ENCODE assay signal across 11 mouse cellular contexts in the genomic region with DNA sequence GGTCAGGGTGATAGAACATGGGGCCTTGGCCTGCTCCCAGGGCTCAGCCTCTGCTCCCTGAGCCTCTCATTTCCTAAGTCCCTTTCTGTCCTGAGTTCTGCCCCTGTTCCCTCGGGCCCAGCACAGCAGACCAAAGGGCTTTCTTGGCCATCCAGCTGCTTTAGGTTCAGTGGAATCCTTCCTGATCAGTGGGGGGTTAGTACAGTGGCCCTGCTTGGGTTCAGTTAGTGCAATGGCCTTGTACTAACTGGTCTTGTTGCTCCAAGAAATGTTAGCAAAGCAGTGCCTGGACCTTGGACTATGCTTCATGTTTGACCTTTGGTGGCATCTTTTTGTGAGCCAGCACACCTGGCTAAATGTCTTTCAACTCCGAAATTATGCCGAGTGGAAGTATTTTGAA.
DNase-seq lines count a peak whose midpoint lies in the region; ATAC-seq lines count a peak whose summit lies in the region.
"Had no signal": no experiment of that assay in that cellular context is flagged by ENCODE, and none has a peak within 500 bp of the region (broad histone marks: within the 10 kb centered on the region; RNA-seq: fewer than 3 reads in every experiment).

No protein-coding gene starts in this region.

- DNase-seq in heart, postnatal 14 days: no peak
- DNase-seq in kidney, postnatal 25 days: peak; percentile 19 to 74
- no peak for DNase-seq in frontal cortex, postnatal 36 days (ENCODE audit: low spot score in 2 of 2)
- DNase-seq: cerebellum, postnatal 14 days; right cerebral cortex, postnatal 25 days; thymus, postnatal 25 days had no signal

- peaks cover 71% of the 10 kb centered on the region for H3K4me1 ChIP-seq in heart, embryonic 15.5 days (replicated peaks)
- H3K4me1 ChIP-seq in brown adipose tissue, adult 24 weeks (ENCODE audit: control insufficient read depth, insufficient read depth, insufficient read length, low read length): peaks cover 20% of the 10 kb centered on the region
- H3K4me1 ChIP-seq in hindbrain, embryonic 12.5 days: peaks cover 47% of the 10 kb centered on the region

- no peaks in the 10 kb centered on the region for H3K27me3 ChIP-seq in heart, embryonic 15.5 days
- H3K27me3 ChIP-seq in hindbrain, embryonic 12.5 days: no peaks in the 10 kb centered on the region
- H3K27me3 ChIP-seq: limb, embryonic 13.5 days had no signal

- no peaks in the 10 kb centered on the region for H3K9me3 ChIP-seq in heart, embryonic 15.5 days (replicated peaks)
- H3K9me3 ChIP-seq in hindbrain, embryonic 12.5 days (replicated peaks): no peaks in the 10 kb centered on the region
- H3K9me3 ChIP-seq: limb, embryonic 13.5 days had no signal

- no peak overlapping the region for H3K4me3 ChIP-seq in heart, embryonic 15.5 days
- H3K4me3 ChIP-seq in brown adipose tissue, adult 24 weeks (ENCODE audit: insufficient read depth, low read depth, low read length): no peak overlapping the region
- no peak overlapping the region for H3K4me3 ChIP-seq in hindbrain, embryonic 12.5 days
- H3K4me3 ChIP-seq: limb, embryonic 13.5 days had no signal

- 54% methylated on average over 3 of the region's 3 CpGs for WGBS in heart, embryonic 15.5 days
- 62% methylated on average over 3 of the region's 3 CpGs for WGBS in hindbrain, embryonic 12.5 days

- H3K4me2 ChIP-seq in heart, embryonic 15.5 days: 0 out of 2 replicates have a peak overlapping the region, but pooled peaks have one; percentile 28
- no peak overlapping the region for H3K4me2 ChIP-seq in hindbrain, embryonic 12.5 days (replicated peaks)
- H3K4me2 ChIP-seq: limb, embryonic 13.5 days had no signal

- no peaks in the 10 kb centered on the region for H3K36me3 ChIP-seq in heart, embryonic 15.5 days
- no peaks in the 10 kb centered on the region for H3K36me3 ChIP-seq in hindbrain, embryonic 12.5 days
- H3K36me3 ChIP-seq: limb, embryonic 13.5 days had no signal

- no peak for ATAC-seq in heart, embryonic 15.5 days (replicated peaks; ENCODE audit: insufficient number of reproducible peaks, insufficient read depth, low FRiP score, low read depth)
- ATAC-seq in hindbrain, embryonic 12.5 days (ENCODE audit: low FRiP score): no peak
- ATAC-seq in erythroblast, adult 5-6 weeks (replicated peaks; ENCODE audit: low FRiP score, poor library complexity, severe bottlenecking): no peak

- H3K9ac ChIP-seq in heart, embryonic 15.5 days: no peak overlapping the region
- H3K9ac ChIP-seq in hindbrain, embryonic 12.5 days: no peak overlapping the region
- H3K9ac ChIP-seq: limb, embryonic 13.5 days had no signal

- H3K27ac ChIP-seq in heart, embryonic 15.5 days: peak overlapping the region; percentile 84
- H3K27ac ChIP-seq in brown adipose tissue, adult 24 weeks (replicated peaks; ENCODE audit: low read depth, low read length): peak overlapping the region; percentile 45
- H3K27ac ChIP-seq in hindbrain, embryonic 12.5 days: peak overlapping the region; percentile 80; the same call in 1 of the 2 replicates
- H3K27ac ChIP-seq: limb, embryonic 13.5 days had no signal

- intact Hi-C loops in heart, postnatal 14 days (cut with DNase I): no loop called here

Comparison
In these comparisons a context has a peak if more than half of its experiments do, and no peak if none do; other contexts are left out.
1. DNase-seq: peak in kidney, postnatal 25 days (2 of 2); none in heart, postnatal 14 days (0 of 2) and frontal cortex, postnatal 36 days (0 of 2).
2. Peak in every context shown above with its lines, with median percentiles within 50 percentile points of each other: H3K27ac ChIP-seq.